Mouse (Mus musculus) right cerebral cortex, postnatal 36 days (tissue): Measurements from ENCODE around the gene Gpr37l1.
"Not testable (repeated sequence)": the region's sequence is repeated elsewhere in the genome, so short reads cannot be mapped to it uniquely, and the experiment has no call there.

Experiments used
- DNase-seq, 2 experiments: peaks; one replicate each; pipeline ENCODE4 v3.0.0; 2022; ENCODE audit warnings: low spot score in 2 of 2, mixed read lengths in 1 of 2

Gene Gpr37l1

GRCm38 (mm10) chr1:135124573-135125363 lies 42.7 kb downstream of the Gpr37l1 start:
- DNase-seq: no peak

- DNase-seq: no peak
Observed at GRCm38 (mm10) chr1:135112661-135113060, 54.8 kb downstream of the Gpr37l1 start.

GRCm38 (mm10) chr1:135111271-135111670 lies 56.2 kb downstream of the Gpr37l1 start:
- not testable (repeated sequence) for DNase-seq
